Mouse (Mus musculus): ENCODE data around the gene Pex11g.

DNA sequence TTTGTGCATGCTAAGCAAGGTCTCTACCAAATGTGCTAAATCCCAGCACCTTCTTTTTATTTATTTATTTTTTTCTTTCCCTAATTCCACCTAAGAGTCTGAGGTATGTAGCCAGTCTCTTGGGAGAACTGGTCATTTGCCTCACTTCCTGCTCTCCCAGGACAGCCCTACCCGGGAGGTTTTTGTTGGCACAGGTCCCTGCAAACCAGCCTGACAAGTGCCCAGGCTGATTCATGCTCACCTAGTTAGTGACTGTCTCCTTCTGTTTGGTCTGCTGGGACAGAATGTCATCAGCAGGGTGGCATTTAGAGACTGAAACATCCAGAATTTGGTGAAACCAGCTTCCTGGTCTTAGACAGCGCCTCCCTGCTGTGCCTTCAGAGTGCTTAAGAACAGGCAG, 37.5 kb downstream of the Pex11g start:
- no peak for TF ChIP-seq CTCF (IDR thresholded peaks at IDR 0.05; ENCODE audit: low read depth, low read length)
- no peak for TF ChIP-seq GATA1 (IDR thresholded peaks at IDR 0.05; ENCODE audit: borderline replicate concordance, low read length)

Data from G1E (cell line).